In the genomic region with DNA sequence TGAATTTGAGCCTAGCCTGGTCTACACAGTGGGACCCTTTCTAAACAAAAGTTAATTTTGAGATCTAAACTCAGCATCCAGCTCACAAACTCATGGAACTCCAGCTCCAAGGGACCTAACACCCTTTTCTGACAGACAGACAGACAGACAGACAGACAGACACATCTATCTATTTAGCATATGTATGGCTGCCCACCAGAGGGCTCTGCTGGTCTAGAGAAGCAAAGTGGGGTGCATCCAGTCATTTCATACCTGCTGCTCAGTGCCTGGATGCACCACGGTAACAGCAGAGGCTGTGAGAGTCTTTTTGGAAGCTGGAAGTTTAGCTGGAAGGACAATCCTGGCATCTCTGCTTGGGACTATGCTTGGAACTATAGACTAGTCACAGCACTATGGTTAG, we compare ENCODE assay signal across 18 mouse cellular contexts. TPM values are rescaled to one million over a fixed set of nuclear protein-coding genes. Genes with fewer than 3 reads are reported as not detected.
DNase-seq lines count a peak whose midpoint lies in the region; ATAC-seq and TF ChIP-seq lines count a peak whose summit lies in the region.
"Had no signal": no experiment of that assay in that cellular context is flagged by ENCODE, and none has a peak within 500 bp of the region (broad histone marks: within the 10 kb centered on the region; RNA-seq: fewer than 3 reads in every experiment).

No protein-coding gene starts in this region.

- no peaks in the 10 kb centered on the region for H3K27me3 ChIP-seq in cerebellum, adult 2 months (ENCODE audit: control insufficient read depth, insufficient read depth, low read length)
- no peaks in the 10 kb centered on the region for H3K27me3 ChIP-seq in kidney, postnatal 0 days (ENCODE audit: insufficient read depth, low read length)
- H3K27me3 ChIP-seq: limb, embryonic 15.5 days; midbrain, embryonic 12.5 days had no signal

- H3K4me1 ChIP-seq in cerebellum, adult 2 months (ENCODE audit: control insufficient read depth, insufficient read depth, low read length), result no peaks in the 10 kb centered on the region
- no peaks in the 10 kb centered on the region for H3K4me1 ChIP-seq in kidney, postnatal 0 days (replicated peaks; ENCODE audit: insufficient read depth, low read length)
- H3K4me1 ChIP-seq: limb, embryonic 15.5 days; midbrain, embryonic 12.5 days had no signal

- H3K36me3 ChIP-seq in kidney, postnatal 0 days (ENCODE audit: insufficient read depth, low read length), result peaks cover 26% of the 10 kb centered on the region
- H3K36me3 ChIP-seq: G1E; midbrain, embryonic 12.5 days had no signal

- H3K27ac ChIP-seq in cerebellum, adult 2 months (ENCODE audit: insufficient read depth, low read length), result no peak overlapping the region
- no peak overlapping the region for H3K27ac ChIP-seq in kidney, postnatal 0 days
- H3K27ac ChIP-seq: limb, embryonic 15.5 days; midbrain, embryonic 12.5 days had no signal

- TF ChIP-seq CTCF in cerebellum, adult 2 months (IDR thresholded peaks at IDR 0.05; ENCODE audit: borderline replicate concordance, insufficient read depth, low read depth, low read length), result peak; percentile 2; the same call in 1 of the 2 replicates
- TF ChIP-seq CTCF in kidney, postnatal 0 days (IDR thresholded peaks at IDR 0.05; ENCODE audit: low read depth), result peak; percentile 27; the same call in 1 of the 2 replicates

- 9% methylated on average over 1 of the region's 1 CpGs for WGBS in cerebellum, adult 2 months
- 86% methylated on average over 1 of the region's 1 CpGs for WGBS in kidney, postnatal 0 days

- H3K9me3 ChIP-seq in kidney, postnatal 0 days (replicated peaks; ENCODE audit: low read length), result no peaks in the 10 kb centered on the region
- H3K9me3 ChIP-seq: G1E; limb, embryonic 15.5 days; midbrain, embryonic 12.5 days had no signal

- DNase-seq in cerebellum, adult 2 months, result no peak
- no peak for DNase-seq in cerebellum, adult 11-12 months
- no peak for DNase-seq in kidney, postnatal 0 days (ENCODE audit: low spot score)
- DNase-seq in kidney, postnatal 36 days, result no peak
- peak; percentile 54 for DNase-seq in 416B (ENCODE audit: low read depth)
- DNase-seq in induced T-regulatory cell, adult 2 months (ENCODE audit: low read depth), result peak; percentile 29
- DNase-seq in right cerebral cortex, adult 18-20 months, result no peak
- no peak for DNase-seq in ovary, adult 18-20 months (ENCODE audit: low spot score)
- DNase-seq: cerebellum, adult 18-20 months; gastrocnemius, postnatal 36 days; kidney, adult 18-20 months; lung, postnatal 14 days had no signal

- H3K4me2 ChIP-seq in kidney, postnatal 0 days (ENCODE audit: low read length), result no peak overlapping the region
- H3K4me2 ChIP-seq: limb, embryonic 15.5 days; midbrain, embryonic 12.5 days had no signal

- TF ChIP-seq POLR2A in cerebellum, adult 2 months (IDR thresholded peaks at IDR 0.05; ENCODE audit: borderline replicate concordance, insufficient read depth, low read length), result no peak

- H3K4me3 ChIP-seq in cerebellum, adult 2 months (replicated peaks; ENCODE audit: insufficient read depth, low read depth, low read length), result no peak overlapping the region
- no peak overlapping the region for H3K4me3 ChIP-seq in kidney, postnatal 0 days (replicated peaks; ENCODE audit: low read depth, low read length)
- H3K4me3 ChIP-seq: erythroblast, embryonic 14.5 days; limb, embryonic 15.5 days; midbrain, embryonic 12.5 days had no signal

- ATAC-seq in kidney, postnatal 0 days (replicated peaks; ENCODE audit: low FRiP score, low read depth), result no peak
- ATAC-seq: activated CD4-positive, CD25-positive, alpha-beta regulatory T cell, adult 4 months had no signal

- no peak overlapping the region for H3K9ac ChIP-seq in kidney, postnatal 0 days (ENCODE audit: low read depth, low read length)
- H3K9ac ChIP-seq: limb, embryonic 15.5 days; midbrain, embryonic 12.5 days had no signal

RNA-seq across cellular contexts. Expression of gene Rep15, which starts 18.8 kb away (rescaled TPM):
- 0.40 and 0.69 TPM in 2 replicates for polyA plus RNA-seq in cerebellum, adult 2 months (2012; rRNA removed)
- polyA plus RNA-seq in kidney, postnatal 0 days (2015; fragmentation: Nextera tagmentation; extraction: Ambion mirVana), result 0.70 and 0.84 TPM in 2 replicates
- polyA plus RNA-seq: erythroblast, embryonic 14.5 days; G1E had no signal

RNA-seq across cellular contexts. Expression of gene Mrps35, which starts 29.0 kb away (rescaled TPM):
- polyA plus RNA-seq in cerebellum, adult 2 months (2012; rRNA removed), result 41.7 and 41.9 TPM in 2 replicates
- 132 and 139 TPM in 2 replicates for polyA plus RNA-seq in kidney, postnatal 0 days (2015; fragmentation: Nextera tagmentation; extraction: Ambion mirVana)

RNA-seq across cellular contexts. Expression of gene 1700034J05Rik, which starts 59.3 kb away (rescaled TPM):
- not detected in 2 replicates for polyA plus RNA-seq in cerebellum, adult 2 months (2012; rRNA removed)
- polyA plus RNA-seq in kidney, postnatal 0 days (2015; fragmentation: Nextera tagmentation; extraction: Ambion mirVana), result 0.09 TPM in 1 of 2 replicates, not detected in the other
- polyA plus RNA-seq: activated CD4-positive, CD25-positive, alpha-beta regulatory T cell, adult 4 months; erythroblast, embryonic 14.5 days; G1E; spleen, adult 2 months had no signal

Comparison
In these comparisons a context has a peak if more than half of its experiments do, and no peak if none do; other contexts are left out.
1. DNase-seq: peak in 416B (single experiment) and induced T-regulatory cell, adult 2 months (single experiment); none in cerebellum, adult 2 months (0 of 2), cerebellum, adult 11-12 months (single experiment), kidney, postnatal 0 days (single experiment), kidney, postnatal 36 days (0 of 2), right cerebral cortex, adult 18-20 months (single experiment) and ovary, adult 18-20 months (single experiment).